Mouse (Mus musculus) cerebellum, adult 9-10 months (tissue): ENCODE measurements around the gene Armc7.
"Not testable (repeated sequence)": the region's sequence is repeated elsewhere in the genome, so short reads cannot be mapped to it uniquely, and the experiment has no call there.

ENCODE experiments used
- DNase-seq: peaks from one replicate; pipeline ENCODE4 v3.0.0; 2022

Gene Armc7

DNA sequence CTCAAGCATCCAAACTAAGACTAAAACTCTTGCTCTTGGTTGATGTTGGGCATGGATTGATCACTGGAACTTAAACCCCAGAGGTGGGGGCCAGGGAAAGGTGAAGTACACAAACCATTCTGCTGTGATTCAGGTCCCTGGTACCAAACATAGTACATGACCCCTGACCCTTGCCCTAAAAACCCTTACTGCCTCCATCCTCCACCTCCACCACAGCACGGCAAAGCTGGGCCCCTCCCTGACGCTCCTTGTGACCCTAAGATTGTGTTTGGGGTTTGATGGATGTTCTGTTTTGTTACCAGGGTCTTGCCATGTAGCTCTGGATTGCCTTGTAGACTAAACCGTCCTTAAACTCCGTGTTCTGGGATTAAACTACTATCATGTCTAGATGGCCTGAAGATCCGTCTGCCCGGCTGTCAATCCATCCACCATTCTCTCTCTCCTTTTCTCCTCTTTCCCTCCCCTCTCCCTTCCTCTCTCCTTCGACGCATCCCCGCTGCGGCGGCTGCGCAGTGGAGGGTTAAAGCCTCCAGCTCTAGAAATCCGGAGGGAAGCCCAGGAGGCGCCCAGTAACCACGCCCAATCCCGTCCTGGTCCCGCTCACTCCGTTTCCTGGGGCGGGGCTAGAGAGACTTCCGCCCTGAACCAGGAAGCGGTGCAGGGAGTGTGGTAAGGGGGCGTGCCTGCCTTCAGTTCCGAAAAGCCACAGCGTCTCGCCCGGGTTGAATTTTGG is at the start of gene Armc7:
Gene Armc7 (plus strand): TSS at position 643 of the 733 bp plus-strand sequence.
- DNase-seq: peak; percentile 95

DNA sequence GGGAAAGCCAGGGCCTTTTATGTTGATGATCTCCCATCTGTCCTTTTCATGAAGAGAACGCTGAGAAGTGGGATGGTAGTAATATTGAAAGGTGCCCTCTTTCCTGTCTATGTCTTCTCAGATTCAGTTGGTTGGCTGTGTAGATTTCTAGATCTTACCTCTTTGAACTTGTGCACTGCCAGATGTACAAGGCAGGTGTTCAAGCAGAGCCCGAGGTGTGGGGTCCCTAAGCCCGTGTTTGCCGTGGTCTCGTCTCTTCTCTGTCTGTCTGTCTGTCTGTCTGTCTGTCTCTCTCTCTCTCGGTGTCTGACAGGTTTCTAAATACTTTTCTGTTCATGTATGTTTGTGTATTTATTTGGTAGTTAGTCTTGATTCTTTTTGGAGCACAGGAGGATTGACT is 49.8 kb upstream of the Armc7 start:
- DNase-seq: peak; percentile 23

DNA sequence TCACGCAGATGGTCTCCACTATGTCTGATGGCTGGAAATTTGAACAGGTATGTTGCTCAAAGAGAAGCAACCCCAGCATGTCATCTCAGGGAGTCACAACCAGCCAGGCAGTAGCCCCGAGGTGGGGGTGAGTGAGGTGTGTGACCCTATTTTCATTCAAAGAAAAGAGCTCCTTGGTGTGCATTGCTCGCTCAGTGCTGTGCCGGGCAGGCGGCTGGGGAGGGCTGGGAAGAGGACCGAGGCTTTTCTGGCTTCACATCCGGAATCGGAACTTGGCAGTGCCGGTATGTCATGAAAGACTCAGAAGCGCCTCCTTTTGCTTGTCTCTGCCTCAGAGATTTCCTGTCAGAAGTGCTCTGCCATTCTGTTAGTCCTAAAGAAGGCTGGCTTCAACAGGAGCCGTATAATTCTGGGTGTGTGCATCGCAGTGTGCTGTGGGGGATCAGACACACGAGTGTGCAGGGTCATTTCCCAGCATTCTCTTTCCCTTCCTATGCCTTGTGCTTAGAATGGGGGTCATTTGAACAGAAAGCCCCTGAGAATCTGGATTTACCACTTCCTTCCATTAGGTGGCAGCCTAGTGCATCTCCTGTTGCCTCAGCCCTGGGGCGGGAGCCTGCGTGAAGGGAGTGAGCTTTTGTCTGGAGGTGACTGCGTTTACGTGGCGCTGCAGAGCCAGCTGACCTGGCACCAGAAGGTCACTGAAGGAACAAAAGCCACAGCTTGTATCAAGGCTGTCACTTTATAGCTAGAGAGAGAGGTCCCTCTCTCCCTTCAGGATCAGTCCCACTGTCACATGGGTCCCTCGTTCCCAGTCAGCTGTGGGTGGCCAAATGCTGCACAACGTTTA is 47.8 kb upstream of the Armc7 start:
- DNase-seq: peak; percentile 88

DNA sequence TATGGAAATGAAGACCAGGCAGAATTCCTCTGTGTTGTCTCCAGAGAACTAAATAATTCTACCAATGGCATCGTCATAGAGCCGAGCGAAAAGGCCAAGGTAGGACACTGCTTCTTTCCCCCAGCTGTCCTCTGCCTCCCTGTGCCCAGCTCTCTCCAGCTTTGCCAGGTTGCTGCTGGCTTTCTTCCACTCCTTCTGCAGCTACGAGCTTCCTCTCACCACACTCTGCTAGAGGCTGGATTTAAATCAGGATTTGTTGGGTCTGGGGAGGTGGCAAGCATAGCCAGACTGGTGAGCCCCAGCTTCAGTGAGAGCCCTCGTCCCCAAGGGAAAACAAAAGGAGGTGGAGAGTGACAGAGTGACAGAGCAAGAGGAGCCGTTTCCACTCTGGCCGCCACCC is 46.2 kb upstream of the Armc7 start:
- DNase-seq: peak; percentile 71

DNA sequence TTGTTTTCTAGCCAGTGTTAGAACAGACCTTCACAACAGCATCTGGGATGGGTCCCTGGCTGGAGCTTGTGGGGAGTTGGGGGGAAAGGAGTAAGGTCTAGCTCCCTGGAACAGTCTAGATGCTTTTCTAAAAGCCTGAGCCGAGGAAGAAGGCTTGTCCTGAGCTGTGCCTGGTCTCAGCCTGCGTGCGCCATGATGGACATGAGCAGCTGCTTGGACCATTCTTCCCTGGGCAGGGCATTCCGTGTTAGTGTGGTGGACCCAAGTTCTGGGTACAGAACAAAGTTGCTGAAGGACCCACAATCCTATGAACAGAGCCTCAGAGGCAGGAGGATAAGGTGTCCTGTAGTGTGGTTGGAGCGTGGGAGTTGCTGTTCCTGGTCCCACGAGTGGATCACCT is 44.9 kb upstream of the Armc7 start:
- peak; percentile 23 for DNase-seq

DNA sequence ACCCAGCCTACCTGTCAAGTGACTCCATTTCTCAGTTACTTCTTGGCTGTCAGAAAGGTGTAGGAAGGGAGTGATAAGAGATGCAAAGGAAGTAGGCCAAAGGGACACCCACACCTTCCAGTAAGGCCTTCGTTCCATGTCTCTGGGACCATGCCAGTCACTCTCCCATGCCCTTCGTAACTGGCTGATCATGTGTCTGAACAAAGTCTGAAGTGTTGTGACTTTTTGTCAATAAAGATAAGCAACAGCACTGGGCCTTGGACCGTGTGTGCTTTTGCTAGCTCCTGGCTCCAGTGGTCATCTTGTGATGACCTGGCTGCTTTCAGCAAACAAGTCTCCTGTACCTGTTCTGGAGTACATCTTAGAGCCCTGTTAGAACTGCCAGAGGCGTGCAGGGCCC is 42.7 kb upstream of the Armc7 start:
- DNase-seq: peak; percentile 25

DNA sequence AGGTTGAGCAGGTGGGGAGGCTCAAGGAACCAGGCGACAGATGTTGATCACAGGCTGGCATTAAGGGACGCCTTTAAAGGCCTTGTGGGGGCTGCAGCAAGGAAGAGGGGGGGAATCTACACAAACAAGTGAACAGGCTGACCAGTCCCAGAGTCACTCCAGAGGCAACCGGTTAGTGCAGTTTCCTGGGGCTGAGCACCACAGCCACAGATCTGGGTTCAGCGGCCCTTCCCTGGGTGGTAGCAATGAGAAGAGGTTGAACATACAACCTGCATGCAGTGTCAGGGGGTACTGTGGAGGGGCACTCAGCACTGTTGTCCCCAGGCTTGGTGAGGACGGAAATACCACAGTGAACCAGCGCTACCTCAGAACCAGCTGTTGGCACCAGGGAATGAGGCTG is 42.1 kb upstream of the Armc7 start:
- DNase-seq: no peak

DNA sequence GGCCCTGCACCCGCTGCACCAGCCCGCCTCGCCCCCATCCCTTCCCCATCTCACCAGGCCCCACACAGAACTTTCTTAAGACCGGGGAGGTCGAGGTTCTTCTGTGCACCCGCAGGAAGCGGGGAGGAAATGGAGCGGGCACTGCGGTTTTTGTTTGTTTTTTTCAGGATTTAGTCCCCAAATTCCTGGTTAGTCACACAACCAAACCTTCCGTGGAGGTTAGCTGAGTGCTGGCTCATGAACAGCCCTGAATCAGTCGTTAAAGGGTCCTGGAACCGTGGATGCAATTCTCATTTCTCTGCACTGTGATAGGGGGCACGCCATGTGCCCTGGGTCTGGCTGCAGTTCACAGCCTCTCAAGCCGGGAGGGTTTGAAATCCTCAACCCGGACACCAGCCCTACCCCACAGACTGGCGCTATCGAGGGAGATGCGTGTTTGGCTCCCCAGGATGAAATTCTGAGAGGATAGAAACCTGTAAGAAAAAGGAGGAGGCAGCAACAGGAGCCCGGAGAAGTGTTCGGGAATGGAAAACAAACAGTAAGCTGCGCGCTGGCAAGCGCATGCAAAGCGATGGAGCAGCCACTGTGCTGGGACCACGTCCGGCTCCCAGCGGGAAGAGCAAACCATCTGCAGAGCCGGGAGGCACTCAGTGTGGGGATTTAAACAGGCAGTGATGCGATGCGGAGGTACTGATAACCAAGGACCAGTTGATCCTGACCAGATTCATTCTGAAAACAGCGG is 39.7 kb upstream of the Armc7 start:
- peak; percentile 78 for DNase-seq

DNA sequence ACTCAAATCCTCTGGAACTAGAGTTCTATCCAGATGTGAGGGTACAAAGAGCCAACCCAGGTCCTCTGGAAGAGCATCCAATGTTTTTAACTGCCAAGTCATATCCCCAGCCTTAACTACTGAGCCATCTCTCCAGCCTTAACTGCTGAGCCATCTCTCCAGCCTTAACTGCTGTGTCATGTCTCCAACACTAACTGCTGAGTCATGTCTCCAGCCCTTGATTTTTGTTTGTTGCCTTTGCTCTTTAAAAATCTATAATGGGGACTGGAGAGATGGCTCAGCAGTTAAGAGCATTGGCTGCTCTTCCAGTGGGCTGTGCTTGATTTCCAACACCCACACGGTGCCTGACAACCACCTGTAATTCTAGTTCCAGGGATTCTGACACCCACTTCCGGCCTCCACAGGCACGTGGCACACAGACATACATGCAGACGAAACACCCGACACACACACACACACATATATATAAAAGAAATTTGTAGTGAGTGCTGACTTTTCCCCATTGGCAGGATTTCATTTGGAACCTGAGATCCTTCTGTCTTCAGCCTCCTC is 37.8 kb upstream of the Armc7 start:
- DNase-seq: no peak

DNA sequence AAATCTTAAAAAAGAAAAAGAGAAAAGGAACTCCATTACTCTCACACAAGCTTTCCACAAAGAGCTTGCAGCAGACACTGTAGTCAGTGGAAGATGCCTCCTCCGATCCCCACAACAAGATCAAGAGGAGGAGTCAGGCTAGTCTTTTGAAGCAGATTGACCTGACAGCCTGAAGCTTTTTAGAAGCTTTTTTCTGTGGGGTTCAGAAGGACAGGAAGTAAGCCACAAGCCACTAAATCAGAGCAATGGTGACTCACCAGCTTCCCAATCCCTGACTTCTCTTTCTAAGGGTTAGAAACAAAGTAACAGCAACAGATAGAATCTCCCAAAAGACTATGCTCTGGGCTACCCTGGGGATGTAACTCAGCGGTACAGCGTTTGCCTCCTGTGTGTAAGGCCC is 36.1 kb upstream of the Armc7 start:
- no peak for DNase-seq

DNA sequence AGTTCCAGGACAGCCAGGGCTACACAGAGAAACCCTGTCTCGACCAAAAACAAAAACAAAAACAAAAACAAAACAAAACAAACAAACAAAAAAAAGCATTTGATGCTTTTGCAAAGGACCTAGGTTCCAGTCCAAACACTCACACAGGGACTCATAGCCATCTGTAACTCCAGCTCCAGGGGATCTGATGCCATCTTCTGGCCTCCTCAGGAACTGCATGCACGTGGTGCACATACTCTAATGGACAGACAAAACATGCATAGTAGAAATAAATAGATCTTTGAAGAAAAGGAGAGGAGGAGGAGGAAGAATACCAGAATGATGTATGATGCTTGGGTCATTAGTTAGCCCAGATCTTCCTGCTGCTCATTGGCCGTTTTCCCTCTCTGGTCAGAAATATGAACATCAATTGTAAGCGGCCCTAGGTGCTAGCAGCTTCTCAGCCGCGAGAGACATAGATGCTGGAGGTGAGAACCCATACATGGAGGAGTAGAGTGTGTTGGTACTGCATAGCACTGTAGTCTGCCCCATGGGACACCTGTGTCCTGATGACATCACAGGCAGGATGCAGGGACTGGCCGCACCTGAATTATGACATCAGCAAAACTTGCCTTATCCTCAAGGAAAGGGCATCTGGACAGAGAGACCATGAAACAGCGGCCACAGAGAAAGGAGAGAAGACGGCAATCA is 35.4 kb upstream of the Armc7 start, which contains the start of gene Trim80:
Gene Trim80 (plus strand): TSS at position 640 of the 690 bp plus-strand sequence.
- DNase-seq: no peak

DNA sequence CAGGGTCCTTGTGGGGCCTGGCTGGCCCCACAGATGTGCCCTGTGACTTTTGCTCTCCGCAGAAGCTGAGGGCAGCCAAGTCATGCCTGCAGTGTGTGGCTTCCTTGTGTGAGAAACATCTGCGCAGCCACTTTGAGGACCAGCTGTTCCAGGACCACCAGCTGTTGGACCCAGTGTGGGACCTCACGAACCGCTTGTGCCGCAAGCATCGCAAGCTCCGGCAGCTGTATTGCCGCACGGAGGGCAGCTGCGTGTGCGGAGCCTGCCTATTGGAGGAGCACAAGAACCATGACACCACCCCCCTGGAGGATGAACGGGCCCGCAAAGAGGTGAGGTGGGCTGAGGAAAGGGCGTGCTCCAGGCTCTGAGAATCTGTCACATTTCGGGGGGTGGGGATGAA is 34.0 kb upstream of the Armc7 start:
- DNase-seq: no peak

DNA sequence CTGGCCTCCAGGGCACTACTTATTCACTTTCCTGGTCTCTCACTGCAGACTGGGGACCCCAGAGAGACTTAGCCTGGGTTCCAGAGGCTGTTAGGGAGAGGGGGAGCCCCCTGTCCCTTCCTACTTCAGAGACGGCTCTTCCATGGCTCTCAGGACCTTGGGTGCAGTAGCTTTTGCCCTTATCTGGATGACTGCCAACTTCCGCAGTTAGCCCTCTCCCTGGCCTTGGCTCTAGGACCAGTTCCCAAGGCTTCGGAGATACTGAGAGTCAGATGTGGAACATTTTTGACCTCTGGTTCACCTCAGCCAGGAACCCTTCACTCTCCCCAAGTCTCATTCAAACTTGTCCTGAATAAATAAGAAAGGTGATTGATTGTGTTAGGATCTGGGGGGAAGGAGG is 28.6 kb upstream of the Armc7 start:
- DNase-seq: no peak

DNA sequence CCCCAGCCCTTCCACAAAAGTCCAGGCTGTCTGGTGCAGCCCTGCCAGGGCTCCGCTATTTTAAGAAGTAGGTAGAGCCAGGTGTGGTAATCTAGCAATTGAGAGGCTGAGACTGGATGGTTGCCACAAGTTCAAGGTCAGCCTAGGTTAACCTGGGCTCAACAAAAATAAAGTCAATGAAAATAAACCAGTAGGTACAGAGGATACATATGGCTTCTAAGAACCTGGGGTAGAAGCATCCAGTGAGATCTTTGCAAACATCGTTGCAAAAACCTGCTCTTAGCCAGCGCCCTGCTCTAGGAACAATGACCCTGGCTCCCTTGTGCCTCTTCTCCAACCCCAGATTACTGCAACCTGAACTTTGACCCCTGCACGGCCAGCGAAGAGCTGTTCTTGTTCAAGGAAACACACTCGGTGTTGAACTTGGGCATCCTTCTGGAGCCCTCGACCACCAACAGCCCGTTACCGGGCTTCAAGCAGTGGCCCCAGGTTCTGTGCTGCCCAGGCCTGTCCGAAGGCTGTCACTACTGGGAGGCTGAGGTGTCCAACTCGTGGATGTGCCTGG is 28.1 kb upstream of the Armc7 start:
- no peak for DNase-seq

DNA sequence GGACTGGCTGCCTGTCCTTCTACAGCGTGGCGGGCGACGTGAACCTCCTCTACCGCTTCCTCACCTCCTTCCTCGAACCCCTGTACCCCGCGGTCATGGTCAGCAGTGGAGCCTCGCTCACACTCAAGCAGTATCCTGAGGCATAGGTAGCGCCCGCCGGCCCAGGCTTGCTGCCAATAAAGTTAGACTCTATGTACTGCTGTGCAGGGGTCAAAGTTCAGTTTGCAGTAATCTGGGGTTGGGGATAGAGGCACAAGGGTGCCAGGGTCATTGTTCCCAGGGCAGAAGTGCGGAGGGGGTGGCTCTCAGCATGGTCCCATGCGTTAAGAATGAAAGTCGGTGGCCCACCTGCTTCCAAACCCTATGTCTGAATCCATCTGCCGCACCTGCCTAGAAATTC is 27.4 kb upstream of the Armc7 start:
- DNase-seq: no peak

DNA sequence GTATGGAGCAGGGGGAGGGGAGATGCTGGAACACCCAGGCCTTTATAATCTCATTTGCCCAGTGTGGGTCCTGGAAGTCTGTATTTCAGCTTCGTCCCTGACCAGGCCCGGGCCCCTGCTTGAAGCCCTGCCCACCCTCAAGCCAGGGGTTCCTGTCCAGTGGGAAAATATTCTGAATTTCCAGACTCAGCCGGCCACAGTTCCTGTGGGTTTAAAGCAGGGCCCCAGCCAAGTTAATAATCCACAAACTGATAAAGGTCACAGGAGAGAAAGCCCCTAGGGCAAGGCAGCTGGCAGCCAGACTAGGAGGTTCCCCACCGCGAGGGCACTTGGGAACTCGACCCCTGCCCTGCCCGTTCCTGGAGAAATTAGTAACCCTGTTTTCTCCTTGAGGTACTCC is 26.5 kb upstream of the Armc7 start:
- no peak for DNase-seq

DNA sequence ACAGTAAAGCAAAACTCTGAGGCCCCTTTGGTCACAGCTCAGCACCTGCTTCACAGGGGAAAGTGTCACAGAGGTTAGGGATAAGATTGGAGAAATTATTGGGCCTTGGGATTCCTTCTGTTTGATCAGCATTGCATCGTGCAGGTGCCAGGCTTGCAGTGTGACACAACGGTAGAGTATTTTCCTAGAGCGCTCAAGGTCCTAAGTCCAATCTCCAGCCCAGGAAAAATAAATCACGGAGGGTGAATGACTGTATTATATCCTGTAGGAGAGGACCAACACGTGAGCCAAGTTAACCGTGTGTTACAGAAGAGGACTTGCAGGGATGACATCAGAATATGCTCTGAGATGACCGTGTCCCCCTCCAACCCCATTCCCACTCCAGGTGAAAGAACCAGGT is 25.3 kb upstream of the Armc7 start:
- no peak for DNase-seq

DNA sequence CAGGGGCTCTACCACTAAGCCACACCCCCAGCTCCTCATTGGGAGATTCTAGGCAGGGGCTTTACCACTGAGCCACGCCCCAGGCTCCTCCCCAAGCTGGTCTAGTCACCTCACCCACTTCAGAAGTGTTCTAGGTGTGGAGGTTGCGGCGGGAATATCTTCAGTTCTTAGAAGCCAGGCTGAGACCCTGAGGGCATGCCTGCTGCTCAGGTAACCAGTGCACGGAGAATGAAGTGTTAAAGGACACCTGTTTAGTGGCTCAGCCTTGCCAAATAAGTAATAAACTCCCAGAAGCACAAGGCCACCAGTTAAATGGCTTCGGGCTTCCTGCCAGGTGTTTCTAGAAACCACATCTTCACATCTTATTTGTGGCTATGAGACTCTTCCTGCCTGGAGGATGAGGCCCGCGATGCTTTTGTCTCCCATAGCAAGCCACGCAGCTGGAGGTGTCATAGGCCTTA is 23.7 kb upstream of the Armc7 start:
- DNase-seq: no peak

DNA sequence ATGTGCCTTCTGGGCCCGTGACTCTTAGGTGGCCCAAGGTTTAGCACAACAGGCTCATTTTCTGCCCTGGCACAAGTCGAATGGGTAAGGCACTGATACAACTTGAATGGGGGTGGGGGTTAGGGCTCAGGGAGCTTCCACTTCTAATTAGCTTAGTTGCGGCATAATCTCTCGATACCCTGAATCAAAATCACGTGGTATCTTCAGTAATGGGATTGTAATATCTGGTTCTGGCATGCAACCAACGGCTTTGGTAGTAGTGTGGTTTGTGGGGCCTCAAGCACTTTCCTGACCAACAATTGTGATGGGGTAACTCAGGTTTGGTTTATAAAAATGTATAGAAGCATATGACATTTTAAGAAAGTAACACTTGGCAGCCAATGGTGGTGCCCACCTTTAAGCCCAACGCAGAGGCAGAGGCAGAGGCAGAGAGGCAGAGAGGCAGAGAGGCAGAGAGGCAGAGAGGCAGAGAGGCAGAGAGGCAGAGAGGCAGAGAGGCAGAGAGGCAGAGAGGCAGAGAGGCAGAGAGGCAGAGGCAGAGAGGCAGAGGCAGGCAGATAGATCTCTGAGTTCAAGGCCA is 23.1 kb upstream of the Armc7 start:
- no peak for DNase-seq

DNA sequence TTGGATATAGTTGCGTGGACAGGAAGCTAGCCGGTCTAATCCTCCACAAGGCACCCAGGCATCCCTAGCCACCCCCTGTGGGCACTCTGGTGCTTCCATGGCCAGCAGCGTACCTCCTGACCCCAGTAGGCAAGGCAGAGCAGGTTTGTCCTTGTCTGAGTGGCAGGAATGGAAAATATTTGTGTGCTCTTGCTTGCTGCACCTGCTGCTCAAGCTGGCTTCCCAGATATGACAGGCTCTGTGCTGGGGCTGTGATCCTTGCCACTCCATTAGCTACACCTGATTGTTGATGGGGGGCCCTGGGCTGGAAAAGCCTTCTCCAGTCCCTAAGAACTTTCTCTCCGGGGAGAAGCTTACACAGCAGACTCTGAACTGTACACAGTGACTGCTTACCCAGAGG is 22.2 kb upstream of the Armc7 start:
- DNase-seq: no peak

DNA sequence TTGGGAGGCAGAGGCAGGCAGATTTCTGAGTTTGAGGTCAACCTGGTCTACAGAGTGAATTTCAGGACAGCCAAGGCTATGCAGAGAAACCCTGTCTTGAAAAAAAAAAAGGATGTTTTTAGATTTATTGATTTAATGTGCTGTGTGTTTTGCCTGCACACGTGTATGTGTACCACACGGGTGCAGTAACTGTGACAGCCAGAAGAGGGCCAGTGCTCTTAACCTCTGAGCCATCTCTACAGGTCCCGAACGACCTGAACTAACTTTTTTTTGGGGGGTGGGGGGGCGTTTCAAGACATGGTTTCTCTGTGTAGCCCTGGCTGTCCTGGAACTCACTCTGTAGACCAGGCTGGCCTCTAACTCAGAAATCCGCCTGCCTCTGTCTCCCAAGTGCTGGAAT is 20.6 kb upstream of the Armc7 start:
- DNase-seq: not testable (repeated sequence)

DNA sequence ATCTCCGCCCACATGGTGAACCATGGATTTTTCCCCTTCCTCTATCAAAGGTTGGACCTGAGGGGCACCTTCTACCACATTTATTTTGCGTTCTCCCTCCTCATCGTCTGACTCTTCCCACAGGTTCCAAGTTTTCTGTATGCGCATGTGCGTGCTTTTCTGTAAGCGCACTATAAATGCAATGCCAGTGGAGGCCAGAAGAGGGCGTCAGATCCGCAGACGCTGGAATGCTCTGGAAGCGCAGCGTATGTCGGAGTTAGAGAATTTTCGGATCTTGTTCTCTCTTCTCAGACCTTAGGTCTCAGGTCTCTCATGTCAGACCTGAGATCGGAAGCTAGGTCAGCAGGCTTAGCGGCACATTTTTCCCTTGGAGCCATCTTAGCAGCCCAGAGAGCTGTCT is 19.8 kb upstream of the Armc7 start:
- no peak for DNase-seq
